Mouse (Mus musculus): Measurements from ENCODE around the gene Gm9999. TPM values are rescaled to one million over a fixed set of nuclear protein-coding genes. Genes with fewer than 3 reads are reported as not detected.
"Not testable (repeated sequence)": the region's sequence is repeated elsewhere in the genome, so short reads cannot be mapped to it uniquely, and the experiment has no call there.

Gene Gm9999
- polyA plus RNA-seq, 1 experiment from 2014 or later = not detected

DNA sequence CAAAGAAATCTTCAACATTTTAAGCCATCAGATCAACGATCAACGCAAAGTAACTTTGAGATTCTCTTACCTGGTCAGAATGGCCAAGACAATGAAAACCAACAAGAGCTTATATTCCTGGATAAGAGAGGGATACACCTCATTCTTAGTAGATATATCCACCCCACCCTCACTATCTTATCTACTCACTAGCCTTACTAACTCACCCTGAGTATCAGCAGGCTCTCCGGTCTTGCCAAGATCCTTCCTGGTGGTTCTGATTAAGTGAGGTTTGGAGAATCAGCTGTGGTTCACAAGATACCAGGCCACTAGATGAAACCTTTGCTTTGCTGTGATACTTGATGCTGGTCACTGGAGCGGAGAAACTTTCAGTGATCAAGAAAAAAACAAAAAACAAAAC, 8.7 kb upstream of the Gm9999 start:
- no peak for TF ChIP-seq CTCF (IDR thresholded peaks at IDR 0.05)
- no peak for ATAC-seq
- in situ Hi-C loops (cut with MboI; ENCODE audit: low pct_unique_long_range_greater_than_20kb) = no loop called here
- no peaks in the 10 kb centered on the region for H3K27me3 ChIP-seq
- POLR2A ChIA-PET = no interaction called here
- DNase-seq (ENCODE audit: low read depth, low spot score) = no peak
- CTCF ChIA-PET = interaction anchor here (1.0 kb wide), 2 partner anchors 9 to 25 kb away, joined by 3 read pairs; no protein-coding TSS in a partner anchor

DNA sequence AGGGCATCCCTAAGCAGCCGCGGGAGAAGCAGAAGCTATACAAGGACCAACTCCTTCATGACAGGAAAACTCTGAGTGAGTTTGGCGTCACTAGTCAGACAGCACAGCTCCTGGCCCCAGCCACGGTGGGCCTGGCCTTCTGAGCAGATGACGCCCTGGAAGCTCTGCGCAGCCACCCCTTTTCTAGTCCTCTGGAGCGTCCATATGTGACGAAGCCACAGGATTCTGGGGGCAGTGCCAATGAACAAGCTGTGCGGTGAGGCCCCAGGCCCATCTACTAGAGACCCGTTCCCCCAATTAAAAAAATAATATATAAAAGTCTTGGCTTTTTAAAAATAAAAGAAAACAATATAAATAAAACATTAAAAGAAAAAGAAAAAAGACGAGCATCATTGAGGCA, 7.9 kb upstream of the Gm9999 start:
- ATAC-seq = no peak
- ChIA-PET POLR2A (interaction anchor here (1.6 kb wide), 1 partner anchor 24 kb away, joined by 3 read pairs; no protein-coding TSS in a partner anchor), CTCF (interaction anchor here (1.0 to 1.8 kb wide), 3 partner anchors 9 to 41 kb away, joined by 3 to 5 read pairs (median 3); no protein-coding TSS in a partner anchor)
- DNase-seq (ENCODE audit: low read depth, low spot score) = no peak
- H3K27me3 ChIP-seq = no peaks in the 10 kb centered on the region
- no peak for TF ChIP-seq CTCF (IDR thresholded peaks at IDR 0.05)
- in situ Hi-C loops (cut with MboI; ENCODE audit: low pct_unique_long_range_greater_than_20kb) = no loop called here

DNA sequence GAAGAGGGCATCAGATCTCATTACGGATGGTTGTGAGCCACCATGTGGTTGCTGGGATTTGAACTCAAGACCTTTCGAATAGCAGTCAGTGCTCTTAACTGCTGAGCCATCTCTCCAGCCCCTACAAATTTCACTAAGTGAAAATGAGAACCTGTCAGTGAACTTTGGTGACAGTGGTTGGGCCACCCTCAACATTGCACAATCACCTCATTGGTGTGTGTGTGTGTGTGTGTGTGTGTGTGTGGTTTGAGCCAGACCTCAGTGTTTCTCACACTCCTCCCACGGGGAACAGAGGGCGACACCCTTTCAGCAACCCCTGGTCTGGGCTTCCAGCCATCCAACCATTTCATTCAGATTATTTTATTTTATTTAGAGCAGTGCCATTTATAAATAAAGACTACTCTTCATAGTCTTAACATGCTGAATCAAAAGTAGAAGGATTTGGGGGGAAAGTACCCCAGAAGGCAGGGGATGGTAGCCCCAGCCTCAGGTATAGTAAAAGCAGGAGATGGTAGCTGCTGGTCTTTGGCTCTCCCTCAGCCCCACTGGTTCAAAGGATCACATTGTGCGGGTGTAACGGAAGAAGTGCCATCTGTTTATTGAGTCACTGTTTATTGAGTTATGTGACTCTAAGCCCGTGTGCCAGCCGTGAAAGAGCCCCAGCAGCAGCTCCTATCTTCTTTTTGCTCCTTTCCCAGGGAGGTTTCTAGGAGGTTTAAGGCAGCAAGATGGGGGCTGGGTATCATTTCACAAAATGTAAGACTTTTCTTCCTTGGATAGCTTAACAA, 2.5 kb downstream of the Gm9999 start:
- in situ Hi-C loops (cut with MboI; ENCODE audit: low pct_unique_long_range_greater_than_20kb) = no loop called here
- TF ChIP-seq CTCF (IDR thresholded peaks at IDR 0.05) = no peak
- H3K27me3 ChIP-seq = no peaks in the 10 kb centered on the region
- no peak for ATAC-seq
- ChIA-PET POLR2A (no interaction called here), CTCF (interaction anchor here (0.9 to 2.4 kb wide), 4 partner anchors 9 to 21 kb away, joined by 3 to 7 read pairs (median 4); no protein-coding TSS in a partner anchor)
- DNase-seq (ENCODE audit: low read depth, low spot score) = no peak

GRCm38 (mm10) chr7:46986646-46987045, 3.3 kb downstream of the Gm9999 start:
- ATAC-seq (no peak), DNase-seq (ENCODE audit: low read depth, low spot score) (no peak)
- ChIA-PET CTCF (interaction anchor here (0.9 to 2.4 kb wide), 4 partner anchors 13 to 22 kb away, joined by 3 to 7 read pairs (median 4); no protein-coding TSS in a partner anchor), POLR2A (interaction anchor here (0.6 kb wide), 1 partner anchor 11 kb away, joined by 9 read pairs; no protein-coding TSS in a partner anchor)
- H3K27me3 ChIP-seq = no peaks in the 10 kb centered on the region
- no peak for TF ChIP-seq CTCF (IDR thresholded peaks at IDR 0.05)
- in situ Hi-C loops (cut with MboI; ENCODE audit: low pct_unique_long_range_greater_than_20kb) = no loop called here

- no peaks in the 10 kb centered on the region for H3K27me3 ChIP-seq
- no peak for TF ChIP-seq CTCF (IDR thresholded peaks at IDR 0.05)
- no peak for ATAC-seq
- no peak for DNase-seq (ENCODE audit: low read depth, low spot score)
- ChIA-PET CTCF (interaction anchor here (0.9 to 2.4 kb wide), 4 partner anchors 12 to 29 kb away, joined by 3 to 7 read pairs (median 4); no protein-coding TSS in a partner anchor), POLR2A (interaction anchor here (0.6 kb wide), 1 partner anchor 11 kb away, joined by 9 read pairs; no protein-coding TSS in a partner anchor)
- in situ Hi-C loops (cut with MboI; ENCODE audit: low pct_unique_long_range_greater_than_20kb) = no loop called here
Observed at GRCm38 (mm10) chr7:46987073-46987472, 3.7 kb downstream of the Gm9999 start.

GRCm38 (mm10) chr7:46989387-46989786, 6.0 kb downstream of the Gm9999 start:
- DNase-seq (ENCODE audit: low read depth, low spot score); H3K27me3 ChIP-seq; ATAC-seq; in situ Hi-C loops (cut with MboI; ENCODE audit: low pct_unique_long_range_greater_than_20kb): not testable (repeated sequence)
- ChIA-PET POLR2A (interaction anchor here (1.0 kb wide), 1 partner anchor 9 kb away, joined by 3 read pairs; no protein-coding TSS in a partner anchor), CTCF (interaction anchor here (1.6 kb wide), 1 partner anchor 9 kb away, joined by 5 read pairs; no protein-coding TSS in a partner anchor)

DNA sequence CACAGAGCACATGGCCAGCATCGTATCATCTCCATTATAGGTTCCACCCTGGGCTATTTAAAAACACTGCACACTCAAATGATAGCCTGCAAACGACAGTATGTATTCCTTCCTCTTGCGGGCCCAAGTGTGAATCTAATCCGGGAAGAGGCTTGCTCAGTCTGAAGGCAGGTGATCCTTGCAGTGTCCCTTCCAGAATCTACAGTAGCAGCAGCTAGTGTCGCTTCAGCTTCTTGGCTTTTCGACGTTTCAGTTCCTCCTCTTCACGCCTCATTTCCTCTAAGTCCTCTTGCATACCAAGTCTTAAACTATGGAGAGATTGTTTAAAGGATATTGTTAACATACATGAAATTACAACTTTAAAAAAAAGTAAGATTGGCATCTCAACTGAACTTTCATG, 9.7 kb downstream of the Gm9999 start:
- no peak for TF ChIP-seq CTCF (IDR thresholded peaks at IDR 0.05)
- no peak for ATAC-seq
- in situ Hi-C loops (cut with MboI; ENCODE audit: low pct_unique_long_range_greater_than_20kb) = no loop called here
- H3K27me3 ChIP-seq = no peaks in the 10 kb centered on the region
- ChIA-PET POLR2A (no interaction called here), CTCF (interaction anchor here (1.3 kb wide), 1 partner anchor 13 kb away, joined by 3 read pairs; no protein-coding TSS in a partner anchor)
- no peak for DNase-seq (ENCODE audit: low read depth, low spot score)

DNA sequence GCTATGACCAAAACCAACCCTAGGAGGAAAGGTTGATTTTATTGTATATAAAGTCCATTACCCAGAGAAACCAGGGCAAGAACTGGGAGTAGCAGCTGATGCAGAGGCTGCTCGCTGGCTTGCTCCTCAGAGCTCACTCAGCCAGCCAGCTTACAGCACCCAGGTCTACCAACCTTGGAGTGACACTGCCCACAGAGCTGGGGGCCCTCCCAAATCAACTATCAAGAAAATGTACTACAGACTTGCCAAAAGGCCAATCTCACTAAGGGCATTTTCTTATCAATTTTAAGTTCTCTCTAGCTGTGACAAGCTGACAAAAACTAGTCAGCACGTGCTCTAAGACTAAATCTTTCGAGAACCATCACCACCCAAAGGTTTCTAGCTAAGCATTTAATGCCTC, 12.2 kb downstream of the Gm9999 start:
- CTCF ChIA-PET = interaction anchor here (1.0 to 2.2 kb wide), 4 partner anchors 11 to 30 kb away, joined by 3 to 5 read pairs (median 3); no protein-coding TSS in a partner anchor
- no peak for TF ChIP-seq CTCF (IDR thresholded peaks at IDR 0.05)
- no peak for DNase-seq (ENCODE audit: low read depth, low spot score)
- POLR2A ChIA-PET = no interaction called here
- H3K27me3 ChIP-seq = no peaks in the 10 kb centered on the region
- no peak for ATAC-seq
- in situ Hi-C loops (cut with MboI; ENCODE audit: low pct_unique_long_range_greater_than_20kb) = no loop called here

DNA sequence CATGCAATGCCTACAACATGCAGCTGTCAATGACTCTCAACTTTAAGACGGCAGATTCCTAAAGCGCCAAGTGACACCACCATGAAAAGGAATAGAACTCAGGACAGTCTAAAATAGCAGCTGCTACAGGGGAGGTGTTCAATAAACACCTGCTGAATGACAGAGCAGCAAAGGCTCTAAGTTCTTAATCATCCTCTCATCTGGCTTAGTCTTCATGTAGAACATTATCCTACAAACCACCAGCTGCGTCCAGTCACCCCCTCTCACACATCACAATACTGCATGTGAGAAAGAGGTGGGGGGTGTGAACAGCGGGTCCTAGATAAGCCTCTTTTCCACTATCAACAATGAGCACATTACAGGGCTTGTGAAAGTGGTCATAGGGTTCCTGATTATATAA, 13.6 kb downstream of the Gm9999 start:
- ATAC-seq (no peak), DNase-seq (ENCODE audit: low read depth, low spot score) (no peak)
- TF ChIP-seq CTCF (IDR thresholded peaks at IDR 0.05) = no peak
- POLR2A ChIA-PET = no interaction called here
- H3K27me3 ChIP-seq = no peaks in the 10 kb centered on the region
- CTCF ChIA-PET = interaction anchor here (0.9 to 1.8 kb wide), 2 partner anchors 12 to 105 kb away, joined by 3 read pairs; no protein-coding TSS in a partner anchor
- in situ Hi-C loops (cut with MboI; ENCODE audit: low pct_unique_long_range_greater_than_20kb) = no loop called here

DNA sequence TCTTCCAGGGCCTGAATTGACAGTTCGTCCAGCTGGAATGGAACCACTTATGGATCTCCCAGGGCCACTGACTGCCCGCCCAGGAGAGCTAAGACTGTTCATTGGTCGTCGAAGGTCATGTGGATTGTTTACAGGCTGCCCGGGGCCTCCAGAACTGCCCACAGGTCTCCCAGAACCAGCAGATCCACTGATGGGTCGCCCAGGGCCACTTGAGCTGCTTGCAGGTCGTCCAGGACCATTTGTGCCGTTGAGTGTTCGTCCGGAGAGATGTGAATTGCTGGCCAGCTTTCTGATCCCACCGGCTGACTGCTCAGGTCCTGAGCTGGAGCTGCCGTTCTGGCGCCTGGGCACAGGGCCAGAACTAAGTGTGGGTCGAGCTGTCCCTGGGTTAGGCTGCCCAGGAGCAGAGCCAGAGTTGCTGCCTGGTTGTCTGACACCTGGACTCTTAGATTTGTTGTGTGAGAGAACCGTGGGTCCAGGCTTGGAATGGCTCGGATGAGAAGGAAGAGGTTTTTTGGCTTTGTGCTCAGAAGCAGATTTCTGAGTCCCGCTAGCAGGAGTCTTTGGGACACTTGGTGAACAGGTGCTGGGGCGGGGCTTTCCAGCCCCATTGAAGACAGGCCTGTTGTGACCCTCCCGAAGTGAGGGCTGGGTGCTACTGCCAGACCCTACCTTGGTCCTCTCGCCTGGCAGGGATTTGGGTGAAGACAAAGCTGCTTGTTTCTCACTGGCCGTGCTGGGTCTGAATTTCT, 14.4 kb downstream of the Gm9999 start:
- in situ Hi-C loops (cut with MboI; ENCODE audit: low pct_unique_long_range_greater_than_20kb) = no loop called here
- ChIA-PET CTCF (interaction anchor here (0.9 to 1.4 kb wide), 2 partner anchors 8 to 105 kb away, joined by 3 to 5 read pairs; no protein-coding TSS in a partner anchor), POLR2A (interaction anchor here (1.3 kb wide), 1 partner anchor 8 kb away, joined by 3 read pairs; no protein-coding TSS in a partner anchor)
- H3K27me3 ChIP-seq = no peaks in the 10 kb centered on the region
- TF ChIP-seq CTCF (IDR thresholded peaks at IDR 0.05) = no peak
- DNase-seq (ENCODE audit: low read depth, low spot score) (no peak), ATAC-seq (no peak)
